Mouse (Mus musculus): ENCODE results near the gene 2310034G01Rik.

The 2310034G01Rik gene

DNA sequence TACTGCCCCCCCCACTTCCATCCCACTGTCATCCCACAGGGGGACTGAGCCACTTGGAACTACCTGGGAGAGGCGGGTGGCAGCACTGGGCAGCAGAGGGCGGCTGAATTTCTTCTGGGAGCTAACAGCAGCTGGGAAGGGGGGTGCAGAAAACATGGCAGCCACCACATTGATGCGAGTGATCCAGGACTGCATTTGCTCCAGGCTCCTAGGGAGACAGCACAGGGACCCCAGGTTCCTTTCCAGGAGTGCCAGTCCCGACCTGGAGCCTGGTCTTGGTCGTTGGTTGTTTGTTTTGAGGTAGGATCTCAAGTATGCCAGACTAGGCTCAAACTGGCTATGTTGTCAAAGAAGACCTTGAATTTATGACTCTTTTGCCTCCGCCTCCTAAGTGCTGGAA lies 36.5 kb downstream of the 2310034G01Rik start:
- peak; percentile 11 for DNase-seq

GRCm38 (mm10) chr19:46313116-46313515 lies 37.0 kb downstream of the 2310034G01Rik start:
- no peak for DNase-seq

DNA sequence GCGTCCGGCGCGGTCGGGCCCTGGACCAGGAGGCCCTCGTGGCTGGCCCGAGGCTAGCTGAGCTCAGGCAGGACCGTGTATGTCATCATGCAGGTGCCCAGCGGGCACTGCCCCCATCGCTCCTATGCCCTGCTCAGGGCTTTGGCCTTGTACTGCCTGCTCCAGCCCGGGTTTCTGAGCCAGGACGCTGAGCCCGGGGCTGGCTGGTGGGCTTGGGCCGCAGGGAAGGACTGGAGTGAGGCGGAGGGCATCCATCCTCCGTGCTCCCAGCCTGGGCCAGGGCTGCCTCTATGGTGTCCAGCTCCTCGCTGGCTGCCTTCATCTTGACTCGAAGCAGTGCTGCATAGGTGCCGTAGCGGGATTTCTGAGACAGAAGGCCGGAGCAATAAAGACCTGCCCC lies 37.5 kb downstream of the 2310034G01Rik start:
- peak; percentile 16 for DNase-seq

DNA sequence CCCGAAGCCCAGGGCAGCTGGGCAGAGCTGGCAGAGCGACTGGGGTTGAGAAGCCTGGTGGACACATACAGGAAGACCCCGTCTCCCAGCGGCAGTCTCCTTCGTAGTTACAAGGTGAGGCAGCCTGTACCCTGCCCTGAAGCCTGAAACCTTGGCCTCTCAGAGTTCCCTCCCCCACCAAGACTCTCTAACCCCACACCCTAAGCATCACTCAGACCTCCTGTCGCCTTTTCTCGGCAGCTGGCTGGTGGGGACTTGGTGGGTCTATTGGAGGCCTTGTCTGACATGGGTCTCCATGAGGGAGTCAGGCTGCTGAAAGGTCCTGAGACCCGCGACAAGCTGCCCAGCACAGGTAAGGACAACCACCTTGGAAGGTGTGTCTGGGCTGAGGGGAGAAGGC lies 38.8 kb downstream of the 2310034G01Rik start:
- peak; percentile 15 for DNase-seq

DNA sequence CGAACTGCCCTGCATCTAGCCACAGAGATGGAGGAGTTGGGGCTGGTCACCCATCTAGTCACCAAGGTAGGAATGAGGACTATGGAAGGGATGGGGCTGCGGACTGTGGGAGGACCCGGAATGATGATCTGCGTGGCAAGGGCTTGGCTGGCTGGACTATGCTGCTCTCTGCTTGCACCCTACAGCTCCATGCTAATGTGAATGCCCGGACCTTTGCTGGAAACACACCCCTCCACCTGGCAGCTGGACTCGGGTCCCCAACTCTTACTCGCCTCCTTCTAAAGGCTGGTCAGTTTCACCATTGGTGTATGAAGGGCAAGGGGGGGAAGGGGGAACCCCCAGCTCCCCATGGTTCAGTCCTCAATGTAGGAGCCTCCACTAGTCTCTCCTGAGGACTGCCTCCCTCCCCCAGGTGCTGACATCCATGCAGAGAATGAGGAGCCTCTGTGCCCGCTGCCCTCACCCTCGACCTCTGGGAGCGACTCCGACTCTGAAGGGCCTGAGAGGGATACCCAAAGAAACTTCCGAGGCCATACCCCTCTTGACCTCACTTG lies 39.7 kb downstream of the 2310034G01Rik start:
- peak; percentile 21 for DNase-seq

DNA sequence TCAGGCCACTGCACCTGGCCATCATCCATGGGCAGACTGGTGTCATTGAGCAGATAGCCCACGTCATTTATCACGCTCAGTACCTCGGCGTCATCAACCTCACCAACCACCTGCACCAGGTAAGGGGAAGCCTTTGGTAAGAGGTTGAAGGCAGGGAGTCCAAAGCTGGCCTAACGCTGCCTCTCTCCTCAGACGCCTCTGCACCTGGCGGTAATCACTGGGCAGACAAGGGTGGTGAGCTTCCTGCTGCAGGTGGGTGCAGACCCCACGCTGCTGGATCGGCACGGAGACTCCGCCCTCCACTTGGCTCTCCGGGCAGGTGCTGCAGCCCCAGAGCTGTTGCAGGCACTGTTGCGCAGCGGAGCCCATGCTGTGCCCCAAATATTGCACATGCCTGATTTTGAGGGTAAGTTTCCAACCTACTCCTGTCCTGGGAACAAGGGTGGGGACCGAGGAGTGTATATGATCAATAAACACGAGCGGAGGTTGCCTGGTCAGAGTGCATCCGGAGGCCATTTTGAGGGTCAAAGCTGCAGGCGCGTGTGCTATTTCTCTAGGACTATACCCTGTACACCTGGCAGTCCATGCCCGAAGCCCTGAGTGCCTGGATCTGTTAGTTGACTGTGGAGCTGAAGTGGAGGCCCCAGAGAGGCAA lies 40.3 kb downstream of the 2310034G01Rik start:
- DNase-seq, result peak; percentile 29

GRCm38 (mm10) chr19:46308706-46309435 lies 41.2 kb downstream of the 2310034G01Rik start:
- peak; percentile 86 for DNase-seq

GRCm38 (mm10) chr19:46308303-46308702 lies 41.8 kb downstream of the 2310034G01Rik start:
- DNase-seq, result peak; percentile 36

- DNase-seq, result peak; percentile 20
Observed at GRCm38 (mm10) chr19:46307781-46308180, 42.3 kb downstream of the 2310034G01Rik start.

DNA sequence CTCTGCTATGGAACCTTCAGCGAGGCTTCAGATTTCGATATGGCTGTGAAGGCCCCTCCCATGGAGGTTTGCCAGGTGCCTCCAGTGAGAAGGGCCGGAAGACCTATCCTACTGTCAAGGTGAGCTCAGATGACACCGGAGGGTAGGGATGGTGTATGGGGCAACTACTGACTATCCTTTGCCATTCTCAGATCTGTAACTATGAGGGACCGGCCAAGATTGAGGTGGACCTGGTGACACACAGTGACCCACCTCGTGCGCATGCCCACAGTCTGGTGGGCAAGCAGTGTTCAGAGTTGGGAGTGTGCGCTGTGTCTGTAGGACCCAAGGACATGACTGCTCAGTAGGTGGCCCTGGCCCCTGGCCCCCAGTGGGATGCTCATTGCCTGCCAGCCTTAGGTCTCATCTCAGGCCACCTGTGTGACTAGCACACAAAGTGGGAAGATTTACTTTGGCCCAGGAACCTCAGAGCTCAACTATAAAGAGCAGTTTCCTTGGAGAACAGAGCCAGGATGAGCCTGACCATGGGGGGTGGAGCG lies 43.3 kb downstream of the 2310034G01Rik start:
- DNase-seq, result no peak

- no peak for DNase-seq
Observed at GRCm38 (mm10) chr19:46306268-46306610, 43.9 kb downstream of the 2310034G01Rik start.

- no peak for DNase-seq
Observed at GRCm38 (mm10) chr19:46305432-46306267, 44.5 kb downstream of the 2310034G01Rik start.

DNA sequence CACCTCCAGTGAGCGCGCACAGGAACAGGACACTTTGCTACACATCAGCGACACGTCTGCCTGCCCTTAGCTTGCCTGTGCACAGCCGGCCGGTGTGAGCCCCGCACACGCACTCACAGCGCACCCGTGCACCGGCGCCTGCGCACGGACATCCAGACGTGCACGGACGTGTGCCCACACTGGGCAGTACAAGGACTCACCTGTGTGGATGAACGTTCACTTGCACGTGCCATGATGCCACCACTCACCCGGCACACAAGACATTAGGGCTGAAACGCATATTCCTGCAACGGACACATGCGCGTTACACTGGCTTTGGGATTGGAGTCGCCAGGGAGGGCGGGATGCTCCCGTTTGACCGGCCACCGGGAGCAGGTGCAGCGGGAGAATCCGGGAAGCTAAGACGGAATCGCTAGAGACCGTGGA lies 45.2 kb downstream of the 2310034G01Rik start:
- DNase-seq, result no peak

DNA sequence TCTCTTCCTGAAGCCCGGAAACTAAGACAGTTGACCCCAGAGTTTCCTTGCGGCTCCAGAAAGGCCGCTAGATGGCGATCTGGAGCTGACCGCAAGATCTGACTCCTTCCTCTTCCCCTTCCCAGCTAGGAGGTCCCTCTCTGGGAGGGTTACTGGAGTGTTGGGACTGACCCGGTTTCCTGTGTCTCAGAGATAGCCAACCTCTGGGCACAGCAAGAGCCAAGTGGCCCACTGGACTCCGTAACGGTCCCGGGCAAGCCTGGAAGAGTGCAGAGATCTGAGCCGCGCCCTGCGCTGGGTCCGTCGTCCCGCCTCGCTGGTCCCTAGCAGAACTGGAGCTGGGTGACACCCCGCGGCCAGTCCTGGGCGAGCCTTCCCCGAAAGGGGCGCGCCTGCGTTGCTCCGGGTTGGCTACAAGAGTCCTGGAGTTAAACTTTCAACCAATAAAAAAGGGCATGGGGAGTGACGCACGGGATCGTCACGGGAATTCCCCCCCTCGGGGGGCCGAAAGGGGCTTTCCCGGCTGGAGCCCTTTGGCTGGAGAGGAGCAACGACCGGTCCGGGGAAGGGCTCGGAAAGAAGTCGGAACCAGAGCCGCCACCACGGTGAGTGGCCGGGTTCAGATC lies 45.8 kb downstream of the 2310034G01Rik start, which contains the start of gene Nfkb2:
Gene Nfkb2 (plus strand): TSS at position 105 of the 626 bp plus-strand sequence.
- peak; percentile 75 for DNase-seq

GRCm38 (mm10) chr19:46303251-46304215 lies 46.6 kb downstream of the 2310034G01Rik start:
- no peak for DNase-seq

DNA sequence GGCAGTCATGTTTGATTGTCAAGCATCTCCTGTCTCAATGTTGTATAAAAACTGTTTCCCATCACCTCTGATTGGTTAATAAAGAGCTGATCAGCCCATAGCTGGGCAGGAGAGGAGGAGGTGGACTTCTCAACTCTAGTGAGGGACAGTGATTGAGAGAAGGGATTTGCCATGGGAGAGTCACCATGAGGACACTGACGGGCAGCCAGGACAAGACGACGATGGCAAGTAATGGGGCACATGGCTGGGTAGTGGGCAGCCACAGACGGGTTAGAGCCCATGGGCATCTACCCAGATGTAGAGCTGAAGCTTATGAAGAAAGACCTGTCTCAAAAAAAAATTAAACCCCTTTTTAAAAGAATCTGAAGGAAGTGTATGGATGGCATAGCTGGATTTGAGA lies 47.6 kb downstream of the 2310034G01Rik start:
- DNase-seq, result no peak

GRCm38 (mm10) chr19:46300294-46301045 lies 49.6 kb downstream of the 2310034G01Rik start:
- no peak for DNase-seq

Data from cerebellum, adult 11 months (tissue).